Mouse (Mus musculus): ENCODE results near the gene Saa2.

- TF ChIP-seq EP300 (IDR thresholded peaks at IDR 0.05), result no peak
- TF ChIP-seq CTCF (IDR thresholded peaks at IDR 0.05), result no peak
Measured at GRCm38 (mm10) chr7:46718591-46719270, 32.9 kb upstream of the Saa2 start.

Data from lung, postnatal 0 days (tissue).